Mouse (Mus musculus) midbrain, embryonic 14.5 days (tissue): ENCODE results near the gene Olfr675. TPM values are rescaled to one million over a fixed set of nuclear protein-coding genes. Genes with fewer than 3 reads are reported as not detected.
A peak's percentile ranks its signal among the peaks of the same experiment; 100 is the strongest.
"Not testable (repeated sequence)": the region's sequence is repeated elsewhere in the genome, so short reads cannot be mapped to it uniquely, and the experiment has no call there.

Experiments
- ATAC-seq: fragments of 200-750 bp; cut with Nextera tagmentation; 2 replicates; pipeline ENCODE4 v1.8.0; 2017; ENCODE audit warnings: moderate number of reproducible peaks, moderate library complexity; ENCODE audit not compliant: low FRiP score, low TSS enrichment
- DNase-seq: peaks from one replicate; pipeline ENCODE4 v3.0.0-alpha.2; 2015
- H3K27ac ChIP-seq: fragments of 300-500 bp; sonication (generic); replicated peaks from 2 replicates; pipeline ENCODE4 v1.5.1; 2014; ENCODE audit warnings: mild to moderate bottlenecking, low read depth, low read length, moderate library complexity
- H3K27me3 ChIP-seq: fragments of 300-500 bp; sonication (generic); 2 replicates; pipeline ENCODE4 v1.6.1; 2014; ENCODE audit warnings: low read length, control low read depth, mixed read lengths; ENCODE audit not compliant: control insufficient read depth, insufficient read depth
- H3K36me3 ChIP-seq: fragments of 300-500 bp; sonication (generic); 2 replicates; pipeline ENCODE4 v1.6.1; 2014; ENCODE audit warnings: low read length, control low read depth; ENCODE audit not compliant: control insufficient read depth, insufficient read depth
- H3K4me1 ChIP-seq: fragments of 300-500 bp; sonication (generic); 2 replicates; pipeline ENCODE4 v1.6.1; 2014; ENCODE audit warnings: mild to moderate bottlenecking, antibody characterized with exemption, low read length, control low read depth; ENCODE audit not compliant: control insufficient read depth, insufficient read depth
- H3K4me2 ChIP-seq: fragments of 300-500 bp; sonication (generic); 2 replicates; pipeline ENCODE4 v1.6.1; 2014; ENCODE audit warnings: mild to moderate bottlenecking, low read length, moderate library complexity
- H3K4me3 ChIP-seq: fragments of 300-500 bp; sonication (generic); replicated peaks from 2 replicates; pipeline ENCODE4 v1.5.1; 2014; ENCODE audit warnings: low read depth, low read length
- H3K9ac ChIP-seq: fragments of 300-500 bp; sonication (generic); replicated peaks from 2 replicates; pipeline ENCODE4 v1.6.1; 2014; ENCODE audit warnings: mild to moderate bottlenecking, low read length, moderate library complexity
- H3K9me3 ChIP-seq: fragments of 300-500 bp; sonication (generic); 2 replicates; pipeline ENCODE4 v1.6.1; 2016; ENCODE audit warnings: low read length, control low read depth, mixed read lengths; ENCODE audit not compliant: control insufficient read depth
- WGBS: fragments of 180-500 bp; shearing (Covaris S2); extraction: QIAGEN DNeasy Blood & Tissue Kit; methylation state at CpG from one replicate; pipeline ENCODE4 v1.1.7; 2014; 5-methylcytosine and 5-hydroxymethylcytosine counted together
- polyA plus RNA-seq: library from polyadenylated mRNA; unstranded; fragments of >200 nt; fragmentation: Nextera tagmentation; extraction: Ambion mirVana; gene quantifications from 2 replicates; pipeline ENCODE4 v1.2.1, GENCODE M21; 2014

Gene Olfr675
- not detected in 2 replicates for polyA plus RNA-seq

DNA sequence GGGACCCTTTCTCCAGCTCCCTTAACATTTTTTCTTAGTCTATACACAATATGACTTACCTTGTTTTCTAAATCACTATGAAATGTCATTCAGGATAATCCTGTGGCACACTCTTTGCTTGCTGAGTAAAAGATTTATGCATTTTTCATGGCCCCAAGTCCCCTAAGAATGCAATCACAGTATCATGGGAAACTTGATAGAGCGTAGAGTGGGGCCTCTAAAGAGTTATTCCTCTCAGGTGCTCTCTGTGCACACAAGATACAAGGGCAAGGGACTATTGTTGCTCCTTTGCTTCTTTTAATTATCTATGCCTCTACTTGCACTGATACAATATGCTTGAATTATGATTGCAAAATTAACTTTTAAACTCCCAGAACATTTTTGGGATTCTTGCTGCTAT is at the start of gene Olfr675:
TSS of gene Olfr675 (minus strand) at position 101 of the 400 bp plus-strand sequence.
- Histone ChIP-seq H3K9ac (no peak within 1 kb of the TSS), H3K27ac (no peak within 1 kb of the TSS), H3K4me2 (no peak within 1 kb of the TSS), H3K4me3 (no peak within 1 kb of the TSS), H3K9me3 (no peaks in the 10 kb centered on the region), H3K4me1 (no peaks in the 10 kb centered on the region), H3K27me3 (no peaks in the 10 kb centered on the region), H3K36me3 (no peaks in the 10 kb centered on the region)
- DNase-seq (no peak), ATAC-seq (no peak)
- 70% methylated on average over 1 of the region's 1 CpGs for WGBS

DNA sequence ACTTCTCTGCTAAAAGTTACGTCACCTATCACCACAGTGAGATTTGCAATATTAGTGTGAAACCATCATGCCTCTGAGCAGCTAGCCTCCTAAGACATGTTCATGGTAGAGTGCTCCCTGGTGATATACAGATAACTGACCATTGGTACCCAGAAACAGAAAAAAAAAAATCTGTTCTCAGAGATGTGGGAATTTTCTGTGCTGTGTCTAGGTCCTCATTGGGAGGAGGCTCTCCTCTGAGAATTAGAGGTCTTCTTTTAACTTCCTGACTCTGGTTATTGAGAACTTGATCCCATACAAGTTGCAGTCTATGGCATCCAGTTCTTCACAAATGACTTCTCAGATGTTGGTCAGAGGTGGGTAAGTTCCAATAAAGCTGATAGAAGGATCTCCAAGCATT is 35.9 kb upstream of the Olfr675 start, which contains the start of gene Olfr678:
TSS of gene Olfr678 (plus strand) at position 301 of the 400 bp plus-strand sequence.
- WGBS, result 100% methylated on average over 1 of the region's 1 CpGs
- no peak for DNase-seq
- Histone ChIP-seq H3K27me3 (no peaks in the 10 kb centered on the region), H3K36me3 (no peaks in the 10 kb centered on the region), H3K9ac (no peak within 1 kb of the TSS), H3K9me3 (no peaks in the 10 kb centered on the region), H3K4me3 (no peak within 1 kb of the TSS), H3K4me1 (no peaks in the 10 kb centered on the region), H3K27ac (no peak within 1 kb of the TSS), H3K4me2 (no peak within 1 kb of the TSS)
- ATAC-seq, result no peak

DNA sequence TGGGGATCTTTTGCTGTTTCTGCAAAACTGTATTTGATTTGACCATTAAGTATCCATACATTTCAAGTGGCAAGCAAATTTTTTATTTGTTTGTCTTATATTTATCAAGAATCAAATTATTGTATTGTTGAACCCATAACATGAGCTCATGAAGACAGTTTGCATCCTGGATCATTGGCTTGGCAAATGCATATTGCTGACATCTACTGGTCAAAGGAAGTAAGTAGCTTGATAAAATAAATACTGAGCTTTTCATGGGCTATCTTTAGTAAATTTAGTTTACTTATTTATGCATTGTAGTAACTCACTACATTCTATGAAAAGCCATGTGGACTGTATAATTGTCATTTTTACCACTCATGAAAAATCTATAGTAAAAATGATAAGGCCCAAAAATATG is 30.7 kb upstream of the Olfr675 start:
- no peaks in the 10 kb centered on the region for H3K4me1 ChIP-seq
- H3K27me3 ChIP-seq, result no peaks in the 10 kb centered on the region
- no peak overlapping the region for H3K9ac ChIP-seq
- DNase-seq (peak; percentile 13), ATAC-seq (no peak)
- no peak overlapping the region for H3K4me2 ChIP-seq
- H3K27ac ChIP-seq, result no peak overlapping the region
- no peaks in the 10 kb centered on the region for H3K36me3 ChIP-seq
- no peaks in the 10 kb centered on the region for H3K9me3 ChIP-seq
- H3K4me3 ChIP-seq, result no peak overlapping the region

DNA sequence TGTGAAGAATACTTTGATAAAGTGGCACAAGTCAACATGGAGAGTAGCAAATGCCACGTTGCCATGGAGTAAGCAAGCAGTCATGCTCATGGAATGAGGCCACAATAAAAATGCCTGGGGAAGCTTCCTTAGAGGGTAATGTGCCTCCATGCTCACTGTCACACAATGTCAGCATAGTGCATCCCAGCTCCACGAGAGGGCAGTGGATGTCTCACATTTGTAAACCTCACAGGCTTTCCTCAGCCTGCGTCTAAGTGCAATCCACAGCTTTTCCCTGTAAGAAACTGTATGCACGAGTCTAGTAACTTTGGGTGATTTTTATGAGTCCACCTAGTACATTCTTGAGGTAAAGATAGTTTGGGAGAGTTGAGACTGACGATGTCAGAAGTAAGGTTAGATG is 5.6 kb upstream of the Olfr675 start:
- peak; percentile 37 for DNase-seq
- 55% methylated on average over 5 of the region's 5 CpGs for WGBS
- H3K27ac ChIP-seq, H3K4me1 ChIP-seq, H3K27me3 ChIP-seq, H3K36me3 ChIP-seq, H3K4me2 ChIP-seq, ATAC-seq, H3K9me3 ChIP-seq, H3K4me3 ChIP-seq, H3K9ac ChIP-seq: not testable (repeated sequence)

DNA sequence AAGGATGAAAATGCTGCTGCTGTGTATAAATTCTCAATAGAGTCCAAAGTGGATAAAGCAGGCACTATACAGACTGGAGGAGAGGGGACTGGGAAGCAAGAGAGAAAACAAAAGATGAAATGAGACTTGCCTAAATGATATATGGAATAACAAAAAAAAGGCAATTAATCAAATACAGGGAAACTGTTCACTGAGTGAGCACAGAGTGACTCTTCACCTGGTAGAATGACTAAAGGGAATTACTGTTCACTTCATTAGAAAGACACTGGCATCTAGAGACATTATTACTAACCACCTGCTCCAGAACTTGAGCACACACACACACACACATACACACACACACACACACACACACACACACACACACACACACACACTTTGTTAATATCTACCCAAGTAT is 4.1 kb upstream of the Olfr675 start, which contains the start of gene Olfr676:
TSS of gene Olfr676 (plus strand) at position 301 of the 400 bp plus-strand sequence.
- Histone ChIP-seq H3K9me3 (no peaks in the 10 kb centered on the region), H3K27me3 (no peaks in the 10 kb centered on the region), H3K4me3 (no peak within 1 kb of the TSS), H3K4me2 (no peak within 1 kb of the TSS), H3K4me1 (no peaks in the 10 kb centered on the region), H3K27ac (no peak within 1 kb of the TSS), H3K9ac (no peak within 1 kb of the TSS), H3K36me3 (no peaks in the 10 kb centered on the region)
- ATAC-seq (no peak), DNase-seq (no peak)

DNA sequence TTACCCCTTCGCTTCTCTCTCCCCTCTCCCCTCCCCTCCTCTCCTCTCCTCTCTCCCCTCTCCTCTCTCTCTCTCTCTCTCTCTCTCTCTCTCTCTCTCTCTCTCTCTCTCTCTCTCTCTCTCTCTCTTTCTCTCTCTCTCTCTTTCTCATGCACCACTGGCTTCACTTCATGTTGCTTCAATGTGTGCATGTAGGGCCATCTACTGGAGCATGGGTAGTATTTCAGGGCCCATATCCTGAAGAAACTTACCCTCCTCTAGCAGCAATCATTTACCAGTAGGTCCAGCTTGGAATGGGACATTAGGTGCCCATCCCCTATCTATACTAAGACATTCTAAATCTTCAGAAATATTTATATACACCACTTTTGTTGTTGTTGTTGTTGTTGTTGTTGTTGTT is 5.7 kb downstream of the Olfr675 start:
- Histone ChIP-seq H3K9ac (no peak overlapping the region), H3K4me2 (no peak overlapping the region), H3K4me1 (no peaks in the 10 kb centered on the region), H3K4me3 (no peak overlapping the region), H3K27me3 (no peaks in the 10 kb centered on the region), H3K9me3 (no peaks in the 10 kb centered on the region), H3K36me3 (no peaks in the 10 kb centered on the region), H3K27ac (no peak overlapping the region)
- 81% methylated on average over 1 of the region's 1 CpGs for WGBS
- DNase-seq (peak; percentile 8), ATAC-seq (no peak)

DNA sequence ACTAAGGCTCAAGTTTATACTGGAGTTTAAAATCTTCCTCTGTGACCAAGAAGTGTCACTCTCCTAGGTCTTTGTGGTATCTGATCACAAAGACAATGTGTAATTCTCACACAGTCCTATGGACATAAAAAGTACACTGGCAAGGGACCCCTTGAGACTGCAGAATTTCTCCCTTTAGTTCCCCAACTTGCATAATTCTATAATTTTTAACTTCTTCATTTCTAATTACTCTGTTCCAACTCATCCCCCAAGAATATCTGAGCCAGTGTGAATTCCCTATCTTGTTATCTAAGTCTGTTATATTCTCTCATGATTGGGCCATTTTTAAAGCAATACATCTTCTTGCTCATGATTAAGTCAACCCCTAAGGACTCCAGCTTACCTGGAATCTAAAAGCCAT is 26.3 kb downstream of the Olfr675 start, which contains the start of gene Olfr672:
TSS of gene Olfr672 (minus strand) at position 101 of the 400 bp plus-strand sequence.
- H3K9ac ChIP-seq, result no peak within 1 kb of the TSS
- DNase-seq (no peak), ATAC-seq (no peak)
- no peaks in the 10 kb centered on the region for H3K36me3 ChIP-seq
- no peaks in the 10 kb centered on the region for H3K4me1 ChIP-seq
- H3K9me3 ChIP-seq, result no peaks in the 10 kb centered on the region
- H3K27ac ChIP-seq, result no peak within 1 kb of the TSS
- H3K4me3 ChIP-seq, result no peak within 1 kb of the TSS
- no peak within 1 kb of the TSS for H3K4me2 ChIP-seq
- H3K27me3 ChIP-seq, result no peaks in the 10 kb centered on the region

DNA sequence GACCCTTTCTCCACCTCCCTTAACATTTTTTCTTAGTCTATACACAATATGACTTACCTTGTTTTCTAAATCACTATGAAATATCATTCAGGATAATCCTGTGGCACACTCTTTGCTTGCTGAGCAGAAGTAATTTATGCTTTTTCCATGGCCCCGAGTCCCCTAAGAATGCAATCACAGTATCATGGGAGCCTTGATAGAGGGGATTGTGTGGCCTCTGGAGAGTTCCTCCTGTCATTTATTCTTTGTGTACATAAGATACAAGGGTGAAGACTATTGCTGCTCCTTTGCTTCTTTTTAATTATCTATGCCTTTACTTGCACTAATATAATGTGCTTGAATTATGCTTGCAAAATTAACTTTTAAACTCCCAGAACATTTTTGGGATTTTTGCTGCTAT is 49.2 kb downstream of the Olfr675 start, which contains the start of gene Olfr671:
TSS of gene Olfr671 (minus strand) at position 101 of the 400 bp plus-strand sequence.
- no peak within 1 kb of the TSS for H3K4me3 ChIP-seq
- H3K27me3 ChIP-seq, result no peaks in the 10 kb centered on the region
- no peaks in the 10 kb centered on the region for H3K9me3 ChIP-seq
- no peak for DNase-seq
- no peak within 1 kb of the TSS for H3K9ac ChIP-seq
- WGBS, result 77% methylated on average over 1 of the region's 1 CpGs
- ATAC-seq, result no peak
- H3K27ac ChIP-seq, result no peak within 1 kb of the TSS
- H3K4me1 ChIP-seq, result no peaks in the 10 kb centered on the region
- H3K36me3 ChIP-seq, result no peaks in the 10 kb centered on the region
- H3K4me2 ChIP-seq, result no peak within 1 kb of the TSS

DNA sequence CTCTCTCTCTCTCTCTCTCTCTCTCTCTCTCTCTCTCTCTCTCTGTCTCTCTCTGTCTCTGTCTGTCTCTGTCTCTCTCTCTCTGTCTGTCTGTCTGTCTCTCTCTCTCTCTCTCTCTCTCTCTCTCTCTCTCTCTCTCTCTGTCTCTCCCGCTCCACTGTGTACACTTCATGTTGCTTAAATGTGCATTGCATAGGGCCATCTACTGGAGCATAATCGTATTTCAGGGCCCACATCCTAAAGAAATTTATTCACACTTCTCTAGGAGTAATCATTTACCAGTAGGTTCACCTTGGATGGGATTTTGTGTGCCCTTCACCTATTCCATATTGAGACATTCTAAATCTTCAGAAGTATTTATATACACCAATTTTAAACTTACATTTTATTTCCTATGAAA is 55.8 kb downstream of the Olfr675 start:
- 71% methylated on average over 2 of the region's 2 CpGs for WGBS
- not testable (repeated sequence) for ATAC-seq, H3K4me1 ChIP-seq, H3K4me3 ChIP-seq, DNase-seq, H3K9ac ChIP-seq, H3K9me3 ChIP-seq, H3K27me3 ChIP-seq, H3K27ac ChIP-seq, H3K4me2 ChIP-seq, H3K36me3 ChIP-seq
